Mouse (Mus musculus): ENCODE results near the gene Plekha5.

The Plekha5 gene

GRCm38 (mm10) chr6:140611282-140611681 lies 187.4 kb downstream of the Plekha5 start:
- no peak for DNase-seq (ENCODE audit: low spot score in 2 of 2)

GRCm38 (mm10) chr6:140611893-140612473 lies 188.1 kb downstream of the Plekha5 start:
- DNase-seq (ENCODE audit: low spot score in 2 of 2), result no peak

- DNase-seq (ENCODE audit: low spot score in 2 of 2), result no peak
Measured at GRCm38 (mm10) chr6:140613822-140614221, 190.0 kb downstream of the Plekha5 start.

DNA sequence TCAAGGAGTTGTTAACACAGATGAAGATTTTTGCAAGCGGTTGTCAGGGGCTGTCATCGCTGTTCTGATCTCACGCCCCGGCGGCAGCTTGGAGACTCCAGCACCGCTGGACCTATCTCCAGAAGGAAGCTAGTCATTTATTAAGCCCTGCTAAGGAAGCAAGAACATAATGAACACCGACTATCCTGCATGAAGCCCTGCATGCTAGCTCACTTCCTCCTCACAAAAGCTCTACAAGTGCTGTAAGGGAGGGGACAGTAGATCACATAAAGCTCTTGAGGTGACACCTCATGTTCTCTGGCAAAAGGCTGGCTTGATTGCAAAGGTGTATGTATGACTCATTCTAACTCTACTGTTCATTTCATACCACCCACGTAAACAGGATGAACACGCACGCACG lies 190.9 kb downstream of the Plekha5 start:
- no peak for DNase-seq (ENCODE audit: low spot score in 2 of 2)

GRCm38 (mm10) chr6:140620531-140621349 lies 196.9 kb downstream of the Plekha5 start:
- no peak for DNase-seq (ENCODE audit: low spot score in 2 of 2)

- no peak for DNase-seq (ENCODE audit: low spot score in 2 of 2)
Measured at GRCm38 (mm10) chr6:140621622-140622021, 197.8 kb downstream of the Plekha5 start.

GRCm38 (mm10) chr6:140622391-140623225 lies 198.8 kb downstream of the Plekha5 start, which contains the start of gene Aebp2:
Gene Aebp2 (plus strand): TSS chr6:140622663.
- peak in 1 of 2 experiments; percentile 20 for DNase-seq (ENCODE audit: low spot score in 2 of 2)

DNA sequence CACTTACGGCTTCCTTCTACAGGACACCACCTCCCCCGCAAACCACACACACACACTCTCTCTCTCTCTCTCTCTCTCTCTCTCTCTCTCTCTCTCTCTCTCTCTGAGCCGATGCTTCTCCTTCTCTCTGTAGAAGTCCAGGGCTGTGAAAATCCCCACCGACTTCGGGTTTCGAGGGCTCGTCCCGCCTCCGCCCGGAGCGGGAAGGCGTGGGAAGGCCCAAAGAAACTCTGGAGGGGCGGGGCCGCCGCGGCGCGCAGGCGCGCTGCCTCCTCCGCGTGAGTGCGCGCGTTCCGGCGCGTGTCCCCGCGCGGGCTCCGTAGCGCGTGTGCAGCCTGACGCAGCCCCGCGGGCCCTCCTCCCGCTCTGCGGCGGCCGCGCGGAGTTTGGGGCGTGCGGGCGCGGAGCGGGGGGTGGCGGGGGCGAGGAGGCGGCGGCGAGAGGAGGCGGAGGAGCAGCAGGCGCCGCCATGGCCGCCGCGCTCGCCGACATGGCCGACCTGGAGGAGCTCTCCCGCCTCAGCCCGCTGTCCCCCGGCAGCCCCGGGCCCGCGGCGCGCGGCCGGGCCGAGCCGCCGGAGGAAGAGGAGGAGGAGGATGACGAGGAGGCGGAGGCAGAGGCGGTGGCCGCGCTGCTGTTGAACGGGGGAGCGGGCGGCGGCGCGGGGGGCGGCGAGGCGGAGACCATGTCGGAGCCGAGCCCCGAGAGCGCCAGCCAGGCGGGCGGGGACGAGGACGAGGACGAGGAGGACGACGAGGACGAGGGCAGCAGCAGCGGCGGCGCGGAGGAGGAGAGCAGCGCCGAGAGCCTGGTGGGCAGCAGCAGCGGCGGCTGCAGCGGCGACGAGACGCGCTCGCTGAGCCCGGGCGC lies 199.6 kb downstream of the Plekha5 start:
- peak; percentile 90 to 94 for DNase-seq (ENCODE audit: low spot score in 2 of 2)

DNA sequence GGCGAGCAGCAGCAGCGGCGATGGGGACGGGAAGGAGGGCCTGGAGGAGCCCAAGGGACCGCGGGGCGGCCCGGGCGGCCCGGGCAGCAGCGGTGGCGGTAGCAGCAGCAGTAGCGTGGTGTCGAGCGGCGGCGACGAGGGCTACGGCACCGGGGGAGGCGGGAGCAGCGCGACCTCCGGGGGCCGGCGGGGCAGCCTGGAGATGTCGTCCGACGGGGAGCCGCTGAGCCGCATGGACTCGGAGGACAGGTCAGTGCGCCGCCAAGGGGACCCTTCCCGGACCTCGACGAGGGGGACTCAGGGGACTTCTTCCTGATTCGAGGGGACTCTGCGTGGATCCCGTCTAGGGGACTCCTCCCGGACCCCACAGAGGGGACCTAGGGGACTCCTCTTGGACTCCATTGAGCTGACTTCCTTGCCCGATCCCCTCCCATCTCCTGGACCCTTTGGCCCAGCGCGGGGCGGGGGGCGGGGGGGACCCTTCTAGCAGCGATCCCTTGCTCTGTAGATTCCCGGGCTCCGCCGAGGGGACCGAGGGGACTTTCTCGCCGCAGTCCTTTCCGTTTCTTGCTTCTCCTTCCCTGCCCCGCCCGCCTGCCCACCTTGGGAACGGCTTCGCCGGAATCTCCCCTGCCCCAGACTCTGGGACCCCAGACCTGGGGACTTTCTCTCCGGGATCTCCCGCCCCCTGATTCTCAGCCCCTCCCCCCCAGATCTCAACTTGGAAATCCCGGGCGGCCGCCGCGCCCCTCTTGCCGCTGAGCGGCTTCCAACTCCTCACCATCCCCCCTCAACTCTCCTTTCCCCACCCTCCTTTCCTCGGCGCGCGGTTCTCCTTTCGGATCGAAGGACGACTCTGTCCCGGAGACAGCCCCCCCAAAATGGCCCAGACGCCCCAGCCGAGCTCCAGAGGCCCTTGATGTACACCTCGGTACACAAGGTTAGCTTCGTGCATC lies 200.5 kb downstream of the Plekha5 start:
- peak in 1 of 2 experiments; percentile 29 for DNase-seq (ENCODE audit: low spot score in 2 of 2)

GRCm38 (mm10) chr6:140629176-140629859 lies 205.5 kb downstream of the Plekha5 start:
- DNase-seq (ENCODE audit: low spot score in 2 of 2), result no peak

DNA sequence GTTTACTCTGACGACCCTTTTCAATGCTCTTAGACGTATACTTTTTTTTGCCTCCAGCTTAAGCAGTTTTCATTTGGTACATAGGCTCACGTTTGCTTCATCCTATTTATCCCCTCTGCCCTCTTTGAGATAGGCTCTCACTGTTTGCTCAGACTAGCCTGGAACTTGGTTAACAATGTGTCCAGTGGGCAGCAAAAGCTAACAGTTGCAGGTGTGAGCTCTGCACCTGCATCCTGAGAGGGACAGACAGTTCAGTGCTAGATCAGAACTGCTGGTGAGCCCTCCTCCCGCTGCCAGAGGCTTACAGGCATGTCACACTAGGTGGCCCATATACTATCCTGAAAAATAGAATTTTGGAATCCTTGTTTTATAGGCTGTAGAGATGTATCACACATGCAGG lies 206.5 kb downstream of the Plekha5 start:
- DNase-seq (ENCODE audit: low spot score in 2 of 2), result no peak

DNA sequence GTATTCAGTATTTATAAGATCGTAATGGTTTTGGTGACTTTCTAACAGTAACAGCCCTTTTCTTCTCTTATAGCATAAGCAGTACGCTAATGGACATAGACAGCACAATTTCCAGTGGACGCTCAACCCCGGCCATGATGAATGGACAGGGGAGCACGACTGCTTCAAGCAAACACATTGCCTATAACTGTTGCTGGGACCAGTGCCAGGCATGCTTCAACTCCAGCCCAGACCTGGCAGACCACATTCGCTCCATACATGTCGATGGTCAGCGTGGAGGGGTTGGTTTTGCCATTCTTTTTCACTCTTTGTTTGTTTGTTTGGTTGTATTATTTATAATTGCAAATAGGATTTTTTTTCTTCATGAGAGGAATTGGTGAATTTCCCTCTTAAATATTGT lies 209.8 kb downstream of the Plekha5 start:
- DNase-seq (ENCODE audit: low spot score in 2 of 2), result no peak

DNA sequence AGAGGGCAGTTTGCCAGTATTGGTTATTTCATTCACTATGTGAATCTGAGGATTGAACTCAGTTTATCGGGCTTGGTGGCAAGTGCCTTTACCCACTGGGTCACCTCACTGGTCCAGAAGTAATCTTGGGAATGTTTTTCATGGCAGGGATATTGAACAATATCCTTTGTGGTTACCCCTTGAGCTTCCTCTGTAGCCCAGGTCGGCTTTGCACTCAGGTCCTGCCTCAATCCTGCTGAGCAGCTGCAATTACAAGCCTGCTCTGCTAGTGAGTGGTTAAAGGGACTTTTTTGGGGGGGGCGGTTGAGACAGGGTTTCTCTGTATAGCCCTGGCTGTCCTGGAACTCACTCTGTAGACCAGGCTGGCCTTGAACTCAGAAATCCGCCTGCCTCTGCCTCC lies 212.4 kb downstream of the Plekha5 start:
- DNase-seq (ENCODE audit: low spot score in 2 of 2), result no peak

DNA sequence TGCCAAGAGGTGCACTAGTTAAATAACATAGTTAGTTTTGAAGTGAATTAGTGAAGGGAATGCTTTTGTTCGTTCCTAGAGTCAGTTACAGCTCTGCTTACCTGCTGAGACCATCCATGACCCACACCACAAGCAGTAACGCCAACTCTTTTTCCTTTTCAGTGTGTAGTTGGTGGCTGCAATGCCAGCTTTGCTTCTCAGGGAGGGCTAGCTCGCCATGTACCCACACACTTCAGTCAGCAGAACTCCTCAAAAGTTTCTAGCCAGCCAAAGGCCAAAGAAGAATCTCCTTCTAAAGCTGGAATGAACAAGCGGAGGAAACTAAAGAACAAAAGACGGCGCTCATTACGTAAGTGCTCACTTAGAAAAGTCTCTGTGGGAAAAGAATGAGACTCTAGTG lies 218.2 kb downstream of the Plekha5 start:
- no peak for DNase-seq (ENCODE audit: low spot score in 2 of 2)

DNA sequence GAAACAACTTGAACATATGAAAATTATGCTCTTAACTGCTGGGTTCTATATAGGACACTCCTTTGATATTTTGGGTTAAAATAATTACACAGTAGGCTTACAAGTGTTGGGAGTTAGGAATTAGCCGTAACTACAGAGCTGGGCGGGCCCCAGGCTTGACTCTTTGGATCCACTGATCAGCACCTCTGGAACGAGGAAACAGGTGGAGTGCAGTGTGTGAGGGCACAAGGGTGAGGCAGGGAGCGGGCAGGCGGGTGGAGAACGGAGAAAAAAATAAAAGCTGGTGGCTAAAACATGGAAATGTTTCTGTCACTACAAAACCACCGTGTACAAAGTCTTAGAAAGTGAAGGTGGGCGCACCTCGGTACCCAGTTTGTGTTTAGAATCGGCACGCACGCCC lies 218.8 kb downstream of the Plekha5 start:
- DNase-seq (ENCODE audit: low spot score in 2 of 2), result no peak

DNA sequence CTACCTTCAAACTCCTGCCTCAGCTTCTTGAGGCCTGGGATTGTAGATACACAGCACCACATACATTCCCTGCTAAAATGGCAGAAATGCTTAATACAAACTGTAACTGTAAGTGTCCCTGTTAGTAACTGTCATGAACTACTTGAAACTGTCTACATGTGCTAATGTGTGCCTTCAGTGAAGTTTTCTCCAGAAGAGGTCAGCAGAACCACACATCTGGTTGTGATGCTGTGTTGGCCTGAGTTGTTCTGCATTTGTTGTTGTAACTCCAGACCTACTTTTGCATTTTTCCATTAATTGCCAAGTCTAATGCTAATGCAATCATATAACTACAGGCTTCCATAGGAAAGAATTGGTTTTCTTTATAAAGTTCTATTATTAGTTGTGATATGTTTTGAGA lies 222.1 kb downstream of the Plekha5 start:
- DNase-seq (ENCODE audit: low spot score in 2 of 2), result no peak
